Mouse (Mus musculus): ENCODE measurements around the gene Atp13a4. TPM values are rescaled to one million over a fixed set of nuclear protein-coding genes. Genes with fewer than 3 reads are reported as not detected.

The Atp13a4 gene
- polyA plus RNA-seq, 1 experiment from 2014 or later: not detected

- Histone ChIP-seq H3K4me2 (no peak overlapping the region), H3K27me3 (replicated peaks) (no peaks in the 10 kb centered on the region), H3K9me3 (replicated peaks) (no peaks in the 10 kb centered on the region), H3K36me3 (no peaks in the 10 kb centered on the region), H3K4me1 (no peaks in the 10 kb centered on the region), H3K9ac (no peak overlapping the region), H3K4me3 (no peak overlapping the region), H3K27ac (no peak overlapping the region)
- no peak for ATAC-seq
- WGBS (ENCODE audit: insufficient replicate concordance): 80% methylated on average over 10 of the region's 10 CpGs
These were observed 85.3 kb downstream of the Atp13a4 start for GRCm38 (mm10) chr16:29459331-29459730.

GRCm38 (mm10) chr16:29456851-29457250, 87.8 kb downstream of the Atp13a4 start:
- Histone ChIP-seq H3K9me3 (replicated peaks) (no peaks in the 10 kb centered on the region), H3K4me2 (no peak overlapping the region), H3K27ac (no peak overlapping the region), H3K4me1 (no peaks in the 10 kb centered on the region), H3K9ac (no peak overlapping the region), H3K36me3 (no peaks in the 10 kb centered on the region), H3K4me3 (no peak overlapping the region), H3K27me3 (replicated peaks) (no peaks in the 10 kb centered on the region)
- WGBS (ENCODE audit: insufficient replicate concordance): 71% methylated on average over 2 of the region's 2 CpGs
- ATAC-seq: no peak

- Histone ChIP-seq H3K9ac (no peak overlapping the region), H3K4me1 (no peaks in the 10 kb centered on the region), H3K27me3 (replicated peaks) (no peaks in the 10 kb centered on the region), H3K36me3 (no peaks in the 10 kb centered on the region), H3K9me3 (replicated peaks) (no peaks in the 10 kb centered on the region), H3K4me2 (no peak overlapping the region), H3K4me3 (no peak overlapping the region), H3K27ac (no peak overlapping the region)
- ATAC-seq: no peak
- WGBS (ENCODE audit: insufficient replicate concordance): 62% methylated on average over 6 of the region's 6 CpGs
These were observed 91.4 kb downstream of the Atp13a4 start for GRCm38 (mm10) chr16:29453282-29453681.

- Histone ChIP-seq H3K36me3 (no peaks in the 10 kb centered on the region), H3K9me3 (replicated peaks) (no peaks in the 10 kb centered on the region), H3K4me3 (no peak overlapping the region), H3K9ac (no peak overlapping the region), H3K4me2 (no peak overlapping the region), H3K27me3 (replicated peaks) (no peaks in the 10 kb centered on the region), H3K27ac (no peak overlapping the region), H3K4me1 (no peaks in the 10 kb centered on the region)
- no peak for ATAC-seq
- 44% methylated on average over 3 of the region's 3 CpGs for WGBS (ENCODE audit: insufficient replicate concordance)
These were observed 93.0 kb downstream of the Atp13a4 start for GRCm38 (mm10) chr16:29451706-29452105.

GRCm38 (mm10) chr16:29442126-29442525, 102.5 kb downstream of the Atp13a4 start:
- Histone ChIP-seq H3K27ac (no peak overlapping the region), H3K36me3 (no peaks in the 10 kb centered on the region), H3K4me2 (no peak overlapping the region), H3K27me3 (replicated peaks) (no peaks in the 10 kb centered on the region), H3K9ac (no peak overlapping the region), H3K9me3 (replicated peaks) (no peaks in the 10 kb centered on the region), H3K4me1 (no peaks in the 10 kb centered on the region), H3K4me3 (no peak overlapping the region)
- no peak for ATAC-seq
- WGBS (ENCODE audit: insufficient replicate concordance): 49% methylated on average over 3 of the region's 3 CpGs

GRCm38 (mm10) chr16:29441405-29441985, 103.2 kb downstream of the Atp13a4 start:
- Histone ChIP-seq H3K27me3 (replicated peaks) (no peaks in the 10 kb centered on the region), H3K36me3 (no peaks in the 10 kb centered on the region), H3K4me1 (no peaks in the 10 kb centered on the region), H3K9me3 (replicated peaks) (no peaks in the 10 kb centered on the region), H3K4me2 (no peak overlapping the region), H3K27ac (no peak overlapping the region), H3K9ac (no peak overlapping the region), H3K4me3 (no peak overlapping the region)
- WGBS (ENCODE audit: insufficient replicate concordance): 61% methylated on average over 9 of the region's 10 CpGs
- no peak for ATAC-seq

- H3K4me3 ChIP-seq: no peak overlapping the region
- WGBS (ENCODE audit: insufficient replicate concordance): 62% methylated on average over 5 of the region's 5 CpGs
- no peak overlapping the region for H3K4me2 ChIP-seq
- H3K27ac ChIP-seq: no peak overlapping the region
- no peaks in the 10 kb centered on the region for H3K36me3 ChIP-seq
- no peaks in the 10 kb centered on the region for H3K9me3 ChIP-seq (replicated peaks)
- H3K4me1 ChIP-seq: no peaks in the 10 kb centered on the region
- ATAC-seq: no peak
- H3K9ac ChIP-seq: no peak overlapping the region
- H3K27me3 ChIP-seq (replicated peaks): no peaks in the 10 kb centered on the region
These were observed 106.6 kb downstream of the Atp13a4 start for GRCm38 (mm10) chr16:29438045-29438444.

- Histone ChIP-seq H3K4me3 (no peak overlapping the region), H3K9me3 (replicated peaks) (no peaks in the 10 kb centered on the region), H3K4me1 (no peaks in the 10 kb centered on the region), H3K27me3 (replicated peaks) (no peaks in the 10 kb centered on the region), H3K9ac (no peak overlapping the region), H3K4me2 (no peak overlapping the region), H3K27ac (no peak overlapping the region), H3K36me3 (no peaks in the 10 kb centered on the region)
- 56% methylated on average over 6 of the region's 6 CpGs for WGBS (ENCODE audit: insufficient replicate concordance)
- no peak for ATAC-seq
These were observed 108.9 kb downstream of the Atp13a4 start for GRCm38 (mm10) chr16:29435746-29436145.

- WGBS (ENCODE audit: insufficient replicate concordance): 20% methylated on average over 5 of the region's 5 CpGs
- no peak overlapping the region for H3K4me2 ChIP-seq
These were observed 110.0 kb downstream of the Atp13a4 start for GRCm38 (mm10) chr16:29434712-29435111.

GRCm38 (mm10) chr16:29414822-29415221, 129.8 kb downstream of the Atp13a4 start:
- no peaks in the 10 kb centered on the region for H3K36me3 ChIP-seq
- H3K9ac ChIP-seq: no peak overlapping the region
- no peak overlapping the region for H3K4me3 ChIP-seq
- WGBS (ENCODE audit: insufficient replicate concordance): 70% methylated on average over 6 of the region's 6 CpGs
- H3K27me3 ChIP-seq (replicated peaks): no peaks in the 10 kb centered on the region
- no peaks in the 10 kb centered on the region for H3K4me1 ChIP-seq
- no peak for ATAC-seq
- H3K4me2 ChIP-seq: no peak overlapping the region
- no peaks in the 10 kb centered on the region for H3K9me3 ChIP-seq (replicated peaks)
- no peak overlapping the region for H3K27ac ChIP-seq

More at GRCm38 (mm10) chr16:29434712-29435111, 110.0 kb downstream of the Atp13a4 start:
- Histone ChIP-seq H3K9ac (no peak overlapping the region), H3K27me3 (replicated peaks) (no peaks in the 10 kb centered on the region), H3K36me3 (no peaks in the 10 kb centered on the region), H3K4me3 (no peak overlapping the region), H3K4me1 (no peaks in the 10 kb centered on the region), H3K9me3 (replicated peaks) (no peaks in the 10 kb centered on the region), H3K27ac (no peak overlapping the region)
- ATAC-seq: no peak

- no peak for ATAC-seq
- no peaks in the 10 kb centered on the region for H3K4me1 ChIP-seq
- no peaks in the 10 kb centered on the region for H3K27me3 ChIP-seq (replicated peaks)
- WGBS (ENCODE audit: insufficient replicate concordance): 82% methylated on average over 10 of the region's 10 CpGs
- no peak overlapping the region for H3K4me2 ChIP-seq
- H3K9me3 ChIP-seq (replicated peaks): no peaks in the 10 kb centered on the region
- H3K4me3 ChIP-seq: no peak overlapping the region
- H3K9ac ChIP-seq: no peak overlapping the region
- H3K27ac ChIP-seq: no peak overlapping the region
- no peaks in the 10 kb centered on the region for H3K36me3 ChIP-seq
These were observed 137.3 kb downstream of the Atp13a4 start for GRCm38 (mm10) chr16:29407319-29407718.

GRCm38 (mm10) chr16:29399079-29399478, 145.6 kb downstream of the Atp13a4 start:
- Histone ChIP-seq H3K4me3 (no peak overlapping the region), H3K27me3 (replicated peaks) (no peaks in the 10 kb centered on the region), H3K36me3 (no peaks in the 10 kb centered on the region), H3K4me2 (no peak overlapping the region), H3K4me1 (no peaks in the 10 kb centered on the region), H3K9ac (no peak overlapping the region), H3K27ac (no peak overlapping the region), H3K9me3 (replicated peaks) (no peaks in the 10 kb centered on the region)
- ATAC-seq: no peak
- 56% methylated on average over 2 of the region's 2 CpGs for WGBS (ENCODE audit: insufficient replicate concordance)

- Histone ChIP-seq H3K9ac (no peak overlapping the region), H3K36me3 (no peaks in the 10 kb centered on the region), H3K27me3 (replicated peaks) (no peaks in the 10 kb centered on the region), H3K27ac (no peak overlapping the region), H3K4me2 (no peak overlapping the region), H3K4me3 (no peak overlapping the region), H3K4me1 (no peaks in the 10 kb centered on the region), H3K9me3 (replicated peaks) (no peaks in the 10 kb centered on the region)
- WGBS (ENCODE audit: insufficient replicate concordance): 68% methylated on average over 4 of the region's 4 CpGs
- ATAC-seq: no peak
These were observed 159.9 kb downstream of the Atp13a4 start for GRCm38 (mm10) chr16:29384781-29385180.
